In genomic region chr12:72976718-72977117, GRCm38 (mm10) we compare ENCODE assay signal across 8 mouse cellular contexts. TPM values are rescaled to one million over a fixed set of nuclear protein-coding genes. Genes with fewer than 3 reads are reported as not detected.
DNase-seq lines count a peak whose midpoint lies in the region; ATAC-seq lines count a peak whose summit lies in the region.

No protein-coding gene starts in this region.

- H3K27me3 ChIP-seq in embryonic facial prominence, embryonic 13.5 days = no peaks in the 10 kb centered on the region
- H3K27me3 ChIP-seq in heart, embryonic 10.5 days (ENCODE audit: insufficient read depth, poor library complexity, severe bottlenecking) = peaks cover 9% of the 10 kb centered on the region; the same call in 1 of the 2 replicates
- H3K27me3 ChIP-seq in kidney, embryonic 14.5 days (ENCODE audit: control insufficient read depth, insufficient read depth, low read length) = no peaks in the 10 kb centered on the region
- H3K27me3 ChIP-seq in limb, embryonic 15.5 days = peaks cover 12% of the 10 kb centered on the region; the same call in 1 of the 2 replicates

- H3K4me3 ChIP-seq in embryonic facial prominence, embryonic 13.5 days = peak overlapping the region; percentile 32
- peak overlapping the region; percentile 53 for H3K4me3 ChIP-seq in heart, embryonic 10.5 days
- peak overlapping the region; percentile 9; the same call in 1 of the 2 replicates for H3K4me3 ChIP-seq in kidney, embryonic 14.5 days (ENCODE audit: low read length)
- H3K4me3 ChIP-seq in limb, embryonic 15.5 days = peak overlapping the region; percentile 26

- DNase-seq in 3134 (ENCODE audit: extremely low read depth, insufficient read length, low spot score) = peak; percentile 41
- DNase-seq in adrenal gland, postnatal 25 days = peak; percentile 66
- peak; percentile 89 for DNase-seq in heart, embryonic 10.5 days (ENCODE audit: low spot score)
- DNase-seq in spleen, postnatal 36 days (ENCODE audit: low spot score in 2 of 2) = peak; percentile 34

- H3K4me1 ChIP-seq in embryonic facial prominence, embryonic 13.5 days = peaks cover 25% of the 10 kb centered on the region
- peaks cover 7% of the 10 kb centered on the region; the same call in 1 of the 2 replicates for H3K4me1 ChIP-seq in heart, embryonic 10.5 days
- H3K4me1 ChIP-seq in kidney, embryonic 14.5 days (ENCODE audit: control insufficient read depth, insufficient read depth, low read length) = no peaks in the 10 kb centered on the region
- H3K4me1 ChIP-seq in limb, embryonic 15.5 days = peaks cover 13% of the 10 kb centered on the region

- peak overlapping the region; percentile 51 for H3K9ac ChIP-seq in embryonic facial prominence, embryonic 13.5 days
- no peak overlapping the region for H3K9ac ChIP-seq in kidney, embryonic 14.5 days (ENCODE audit: low read depth, low read length)
- no peak overlapping the region for H3K9ac ChIP-seq in limb, embryonic 15.5 days

- no peaks in the 10 kb centered on the region for H3K9me3 ChIP-seq in embryonic facial prominence, embryonic 13.5 days
- H3K9me3 ChIP-seq in heart, embryonic 10.5 days = no peaks in the 10 kb centered on the region
- no peaks in the 10 kb centered on the region for H3K9me3 ChIP-seq in kidney, embryonic 14.5 days (ENCODE audit: control insufficient read depth, low read length)
- H3K9me3 ChIP-seq in limb, embryonic 15.5 days = no peaks in the 10 kb centered on the region

- H3K4me2 ChIP-seq in embryonic facial prominence, embryonic 13.5 days = peak overlapping the region; percentile 60
- peak overlapping the region; percentile 43 for H3K4me2 ChIP-seq in kidney, embryonic 14.5 days (replicated peaks; ENCODE audit: low read depth, low read length)
- H3K4me2 ChIP-seq in limb, embryonic 15.5 days = peak overlapping the region; percentile 46

- no peaks in the 10 kb centered on the region for H3K36me3 ChIP-seq in embryonic facial prominence, embryonic 13.5 days
- no peaks in the 10 kb centered on the region for H3K36me3 ChIP-seq in heart, embryonic 10.5 days
- no peaks in the 10 kb centered on the region for H3K36me3 ChIP-seq in kidney, embryonic 14.5 days (ENCODE audit: control insufficient read depth, insufficient read depth, low read length)
- no peaks in the 10 kb centered on the region for H3K36me3 ChIP-seq in limb, embryonic 15.5 days

- H3K27ac ChIP-seq in embryonic facial prominence, embryonic 13.5 days = peak overlapping the region; percentile 33; the same call in 1 of the 2 replicates
- 0 out of 2 replicates have a peak overlapping the region, but pooled peaks have one; percentile 32 for H3K27ac ChIP-seq in heart, embryonic 10.5 days
- H3K27ac ChIP-seq in kidney, embryonic 14.5 days (ENCODE audit: low read depth, low read length) = no peak overlapping the region
- H3K27ac ChIP-seq in limb, embryonic 15.5 days = peak overlapping the region; percentile 40

- no peak for ATAC-seq in embryonic facial prominence, embryonic 13.5 days (ENCODE audit: insufficient number of reproducible peaks, insufficient read depth, low FRiP score, low TSS enrichment, low read depth)
- peak; percentile 80; the same call in 1 of the 2 replicates for ATAC-seq in kidney, embryonic 14.5 days (ENCODE audit: low FRiP score, low TSS enrichment)
- 0 out of 2 replicates have a peak, but pooled peaks have one; percentile 55 for ATAC-seq in limb, embryonic 15.5 days (ENCODE audit: insufficient number of reproducible peaks, low FRiP score, low TSS enrichment, low read depth)
- ATAC-seq in monocyte, adult 5-6 weeks (replicated peaks; ENCODE audit: insufficient number of reproducible peaks, low FRiP score, low TSS enrichment, poor library complexity, severe bottlenecking) = 0 out of 2 replicates have a peak, but pooled peaks have one; percentile 40

- WGBS in embryonic facial prominence, embryonic 13.5 days = 2% methylated on average over 12 of the region's 12 CpGs
- WGBS in heart, embryonic 10.5 days = under 1% methylated on average over 12 of the region's 12 CpGs
- under 1% methylated on average over 12 of the region's 12 CpGs for WGBS in kidney, embryonic 14.5 days
- 1% methylated on average over 12 of the region's 12 CpGs for whole genome bisulfite sequencing in limb, embryonic 15.5 days

RNA-seq across cellular contexts. Expression of gene 4930447C04Rik, which starts 36.1 kb away (rescaled TPM):
- 0.61 TPM in 1 of 2 replicates, not detected in the other for total RNA-seq in adrenal gland, postnatal 25 days (2021)
- polyA plus RNA-seq in embryonic facial prominence, embryonic 13.5 days (2015; fragmentation: Nextera tagmentation; extraction: Ambion mirVana) = 9.0 and 9.8 TPM in 2 replicates
- polyA plus RNA-seq in heart, embryonic 10.5 days (2016; fragmentation: Nextera tagmentation; extraction: Ambion mirVana) = 4.3 and 4.8 TPM in 2 replicates
- 1.5 and 2.3 TPM in 2 replicates for polyA plus RNA-seq in kidney, embryonic 14.5 days (2014; fragmentation: Nextera tagmentation; extraction: Ambion mirVana)
- 2.4 and 3.9 TPM in 2 replicates for polyA plus RNA-seq in limb, embryonic 15.5 days (2015; fragmentation: Nextera tagmentation; extraction: Ambion mirVana)
- 1.2 TPM in 1 of 3 replicates, not detected in the others for total RNA-seq in monocyte, adult 5-6 weeks (2017)

RNA-seq across cellular contexts. Expression of gene Six6, which starts 37.0 kb away (rescaled TPM):
- not detected in 2 replicates for total RNA-seq in adrenal gland, postnatal 25 days (2021)
- polyA plus RNA-seq in embryonic facial prominence, embryonic 13.5 days (2015; fragmentation: Nextera tagmentation; extraction: Ambion mirVana) = 0.06 TPM in 1 of 2 replicates, not detected in the other
- polyA plus RNA-seq in heart, embryonic 10.5 days (2016; fragmentation: Nextera tagmentation; extraction: Ambion mirVana) = not detected in 2 replicates
- not detected in 2 replicates for polyA plus RNA-seq in kidney, embryonic 14.5 days (2014; fragmentation: Nextera tagmentation; extraction: Ambion mirVana)
- not detected in 2 replicates for polyA plus RNA-seq in limb, embryonic 15.5 days (2015; fragmentation: Nextera tagmentation; extraction: Ambion mirVana)
- total RNA-seq in monocyte, adult 5-6 weeks (2017) = not detected in 3 replicates

Comparison
In these comparisons a context has a peak if more than half of its experiments do, and no peak if none do; other contexts are left out.
1. DNase-seq: peak in every context shown above with its lines; median percentile 89 in heart, embryonic 10.5 days; 66 in adrenal gland, postnatal 25 days; 41 in 3134; 34 in spleen, postnatal 36 days.